Mouse (Mus musculus): ENCODE measurements around the gene Slc2a10. TPM values are rescaled to one million over a fixed set of nuclear protein-coding genes. Genes with fewer than 3 reads are reported as not detected.

Gene Slc2a10
- polyA plus RNA-seq, 1 experiment from 2014 or later = 0.34 TPM

DNA sequence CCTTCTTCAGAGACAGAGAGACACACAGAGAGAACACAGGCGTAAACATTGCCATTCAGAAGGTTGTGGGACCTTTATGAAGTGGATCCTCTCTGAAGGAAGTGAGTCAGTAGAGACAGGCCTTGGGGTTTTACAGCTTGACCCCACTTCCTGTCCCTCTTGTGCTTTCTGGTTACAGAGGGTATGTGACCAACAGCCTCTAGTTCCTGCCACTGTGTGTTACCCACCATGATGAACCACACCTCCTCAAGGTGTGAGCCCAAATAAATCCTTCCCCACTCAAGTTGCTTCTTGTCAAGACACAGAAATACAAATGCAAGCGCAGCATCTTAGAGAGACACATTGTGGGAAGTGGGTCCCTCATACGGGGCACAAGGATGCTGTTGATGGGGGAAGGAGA lies 37.4 kb downstream of the Slc2a10 start:
- Histone ChIP-seq H3K9me3 (ENCODE audit: low read length) (no peaks in the 10 kb centered on the region), H3K36me3 (replicated peaks; ENCODE audit: insufficient read depth, low read length) (no peaks in the 10 kb centered on the region), H3K27me3 (ENCODE audit: insufficient read depth, low read length) (no peaks in the 10 kb centered on the region), H3K4me3 (ENCODE audit: low read depth, low read length) (no peak overlapping the region), H3K4me1 (ENCODE audit: insufficient read depth) (no peaks in the 10 kb centered on the region), H3K4me2 (ENCODE audit: low read depth, low read length) (no peak overlapping the region), H3K9ac (replicated peaks) (no peak overlapping the region), H3K27ac (ENCODE audit: low read depth) (no peak overlapping the region)
- no peak for TF ChIP-seq CTCF (IDR thresholded peaks at IDR 0.05; ENCODE audit: low read depth)
- DNase-seq (no peak), ATAC-seq (no peak)
- WGBS (ENCODE audit: insufficient replicate concordance) = 68% methylated on average over 3 of the region's 3 CpGs

DNA sequence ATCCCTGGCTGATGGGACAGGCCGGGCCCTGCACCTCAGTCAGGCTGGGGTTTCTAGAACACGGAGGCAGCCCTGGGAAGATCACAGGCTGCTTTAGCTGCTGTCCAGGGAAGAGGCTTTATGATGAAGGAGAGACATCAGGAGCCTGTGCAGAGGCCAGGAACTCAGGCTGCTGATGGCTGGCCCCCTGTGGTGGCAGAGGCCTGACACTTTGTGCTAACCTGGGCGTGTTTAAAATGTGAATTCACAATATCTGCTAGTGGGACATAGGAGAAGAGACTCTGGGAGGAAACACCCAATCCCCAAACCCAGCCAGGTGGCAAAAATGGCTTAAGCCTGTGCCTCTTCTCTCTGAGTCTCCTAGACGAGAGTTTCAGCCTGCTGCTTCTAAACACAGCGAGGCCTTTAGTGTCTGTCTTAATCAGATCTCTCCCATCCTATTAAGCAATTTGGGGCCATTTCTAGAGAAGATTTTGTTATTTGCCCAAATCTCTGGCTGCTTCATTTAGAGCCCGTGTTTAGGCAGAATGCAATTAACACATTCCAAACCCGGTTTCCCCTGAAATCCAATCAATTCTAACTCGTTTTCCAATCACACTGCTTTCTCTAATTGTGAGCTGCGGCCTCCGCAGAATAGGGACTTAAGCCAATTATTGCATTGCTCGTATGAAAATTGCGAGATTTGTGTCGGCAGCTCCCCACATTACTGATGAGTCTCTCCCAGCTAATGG lies 39.5 kb downstream of the Slc2a10 start:
- DNase-seq (no peak), ATAC-seq (no peak)
- Histone ChIP-seq H3K4me2 (ENCODE audit: low read depth, low read length) (no peak overlapping the region), H3K4me3 (ENCODE audit: low read depth, low read length) (no peak overlapping the region), H3K4me1 (ENCODE audit: insufficient read depth) (no peaks in the 10 kb centered on the region), H3K36me3 (replicated peaks; ENCODE audit: insufficient read depth, low read length) (no peaks in the 10 kb centered on the region), H3K9me3 (ENCODE audit: low read length) (no peaks in the 10 kb centered on the region), H3K27ac (ENCODE audit: low read depth) (no peak overlapping the region), H3K9ac (replicated peaks) (no peak overlapping the region), H3K27me3 (ENCODE audit: insufficient read depth, low read length) (no peaks in the 10 kb centered on the region)
- TF ChIP-seq EP300 (IDR thresholded peaks at IDR 0.05; ENCODE audit: low read depth) (no peak), CTCF (IDR thresholded peaks at IDR 0.05; ENCODE audit: low read depth) (no peak)
- 70% methylated on average over 13 of the region's 13 CpGs for WGBS (ENCODE audit: insufficient replicate concordance)

DNA sequence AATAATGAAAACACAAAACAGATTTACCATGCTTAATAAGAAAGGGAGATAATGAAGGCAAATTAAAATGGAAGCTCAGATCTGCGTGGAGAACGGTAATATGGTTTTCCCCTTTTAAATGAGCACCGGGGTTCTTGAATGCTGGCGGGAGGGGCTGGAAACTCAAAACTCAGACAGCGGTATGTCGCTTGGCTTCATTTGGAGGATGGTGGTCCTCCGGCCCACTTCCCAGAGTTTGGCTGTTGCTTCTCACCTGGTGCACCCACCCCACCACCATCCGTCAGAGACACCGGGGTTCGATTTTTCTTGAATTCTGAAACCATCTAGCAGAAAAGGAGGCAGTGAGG lies 40.1 kb downstream of the Slc2a10 start:
- Histone ChIP-seq H3K4me1 (ENCODE audit: insufficient read depth) (no peaks in the 10 kb centered on the region), H3K27ac (ENCODE audit: low read depth) (no peak overlapping the region), H3K36me3 (replicated peaks; ENCODE audit: insufficient read depth, low read length) (no peaks in the 10 kb centered on the region), H3K4me2 (ENCODE audit: low read depth, low read length) (no peak overlapping the region), H3K4me3 (ENCODE audit: low read depth, low read length) (no peak overlapping the region), H3K9me3 (ENCODE audit: low read length) (no peaks in the 10 kb centered on the region), H3K27me3 (ENCODE audit: insufficient read depth, low read length) (no peaks in the 10 kb centered on the region), H3K9ac (replicated peaks) (no peak overlapping the region)
- 82% methylated on average over 10 of the region's 10 CpGs for WGBS (ENCODE audit: insufficient replicate concordance)
- TF ChIP-seq EP300 (IDR thresholded peaks at IDR 0.05; ENCODE audit: low read depth) (no peak), CTCF (IDR thresholded peaks at IDR 0.05; ENCODE audit: low read depth) (no peak)
- ATAC-seq (no peak), DNase-seq (no peak)

DNA sequence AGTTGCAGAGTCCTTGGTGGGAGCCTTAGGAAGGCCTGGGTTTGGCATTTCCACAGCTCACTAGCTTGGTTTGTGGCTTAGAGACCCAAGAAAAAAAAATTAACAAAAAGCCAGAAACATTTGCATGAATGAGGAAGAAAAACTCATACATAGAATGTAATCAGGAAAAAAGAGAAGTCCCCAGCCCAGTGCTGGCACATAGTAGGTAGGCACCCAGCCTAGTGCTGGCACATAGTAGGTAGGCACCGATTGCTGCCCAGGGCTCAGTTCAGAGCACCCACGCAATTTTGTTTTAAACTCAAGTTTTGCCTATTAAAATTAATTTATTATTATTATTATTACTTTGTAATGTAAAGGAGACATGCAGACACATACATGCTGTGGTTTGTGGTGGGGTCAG lies 42.1 kb downstream of the Slc2a10 start:
- Histone ChIP-seq H3K4me2 (ENCODE audit: low read depth, low read length) (no peak overlapping the region), H3K9me3 (ENCODE audit: low read length) (no peaks in the 10 kb centered on the region), H3K27ac (ENCODE audit: low read depth) (no peak overlapping the region), H3K4me1 (ENCODE audit: insufficient read depth) (no peaks in the 10 kb centered on the region), H3K27me3 (ENCODE audit: insufficient read depth, low read length) (no peaks in the 10 kb centered on the region), H3K9ac (replicated peaks) (no peak overlapping the region), H3K4me3 (ENCODE audit: low read depth, low read length) (no peak overlapping the region), H3K36me3 (replicated peaks; ENCODE audit: insufficient read depth, low read length) (no peaks in the 10 kb centered on the region)
- WGBS (ENCODE audit: insufficient replicate concordance) = 75% methylated on average over 2 of the region's 2 CpGs
- TF ChIP-seq EP300 (IDR thresholded peaks at IDR 0.05; ENCODE audit: low read depth) = no peak
- no peak for TF ChIP-seq CTCF (IDR thresholded peaks at IDR 0.05; ENCODE audit: low read depth)
- ATAC-seq = no peak
- DNase-seq = no peak

DNA sequence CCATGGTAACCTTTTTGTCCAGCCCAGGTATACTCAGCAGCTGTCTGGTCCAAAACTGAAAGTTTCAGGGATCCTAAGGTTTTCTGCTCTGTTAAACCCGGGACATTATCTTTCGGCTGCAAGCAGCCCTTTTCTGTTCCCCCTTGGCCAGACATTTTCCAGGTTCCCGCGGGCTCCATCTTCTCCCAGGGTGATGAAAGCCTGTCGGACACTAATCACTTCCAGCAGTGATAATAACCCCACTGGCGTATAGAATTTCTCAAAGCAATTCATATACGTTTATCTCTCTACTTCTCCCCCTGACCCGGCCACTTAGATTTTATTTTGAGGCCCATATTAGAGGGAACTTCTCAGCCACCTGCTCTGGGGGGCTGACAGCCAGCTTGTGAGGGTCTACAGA lies 42.8 kb downstream of the Slc2a10 start:
- no peak for DNase-seq
- no peaks in the 10 kb centered on the region for H3K9me3 ChIP-seq (ENCODE audit: low read length)
- no peaks in the 10 kb centered on the region for H3K27me3 ChIP-seq (ENCODE audit: insufficient read depth, low read length)
- no peak overlapping the region for H3K4me2 ChIP-seq (ENCODE audit: low read depth, low read length)
- no peaks in the 10 kb centered on the region for H3K4me1 ChIP-seq (ENCODE audit: insufficient read depth)
- H3K36me3 ChIP-seq (replicated peaks; ENCODE audit: insufficient read depth, low read length) = no peaks in the 10 kb centered on the region
- WGBS (ENCODE audit: insufficient replicate concordance) = 74% methylated on average over 8 of the region's 8 CpGs
- H3K4me3 ChIP-seq (ENCODE audit: low read depth, low read length) = no peak overlapping the region
- no peak for TF ChIP-seq CTCF (IDR thresholded peaks at IDR 0.05; ENCODE audit: low read depth)
- TF ChIP-seq EP300 (IDR thresholded peaks at IDR 0.05; ENCODE audit: low read depth) = no peak
- H3K27ac ChIP-seq (ENCODE audit: low read depth) = no peak overlapping the region
- no peak for ATAC-seq
- H3K9ac ChIP-seq (replicated peaks) = no peak overlapping the region

DNA sequence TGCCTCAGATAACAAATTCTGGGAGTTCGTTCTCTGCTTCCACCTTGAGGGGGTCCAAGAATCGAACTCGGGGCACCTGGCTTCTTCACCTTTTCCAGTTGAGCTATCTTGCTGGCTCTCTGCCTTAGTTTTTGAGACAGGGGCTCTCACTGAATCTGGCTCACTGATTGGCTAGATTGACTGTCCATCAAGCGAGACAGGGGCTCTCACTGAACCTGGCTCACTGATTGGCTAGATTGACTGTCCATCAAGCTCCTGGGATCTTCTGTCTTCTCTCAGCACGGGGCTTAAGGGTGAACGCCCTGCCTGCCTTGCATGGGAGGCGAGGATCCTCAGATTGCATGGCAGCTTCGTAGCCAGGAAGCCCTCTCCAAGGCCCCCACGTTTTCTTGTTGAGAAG lies 43.8 kb downstream of the Slc2a10 start:
- ATAC-seq = no peak
- Histone ChIP-seq H3K27ac (ENCODE audit: low read depth) (no peak overlapping the region), H3K4me3 (ENCODE audit: low read depth, low read length) (no peak overlapping the region), H3K4me1 (ENCODE audit: insufficient read depth) (no peaks in the 10 kb centered on the region), H3K27me3 (ENCODE audit: insufficient read depth, low read length) (no peaks in the 10 kb centered on the region), H3K36me3 (replicated peaks; ENCODE audit: insufficient read depth, low read length) (no peaks in the 10 kb centered on the region), H3K4me2 (ENCODE audit: low read depth, low read length) (no peak overlapping the region), H3K9ac (replicated peaks) (no peak overlapping the region), H3K9me3 (ENCODE audit: low read length) (no peaks in the 10 kb centered on the region)
- TF ChIP-seq CTCF (IDR thresholded peaks at IDR 0.05; ENCODE audit: low read depth) = no peak
- TF ChIP-seq EP300 (IDR thresholded peaks at IDR 0.05; ENCODE audit: low read depth) = no peak
- WGBS (ENCODE audit: insufficient replicate concordance) = 44% methylated on average over 9 of the region's 9 CpGs
- peak; percentile 23 for DNase-seq

DNA sequence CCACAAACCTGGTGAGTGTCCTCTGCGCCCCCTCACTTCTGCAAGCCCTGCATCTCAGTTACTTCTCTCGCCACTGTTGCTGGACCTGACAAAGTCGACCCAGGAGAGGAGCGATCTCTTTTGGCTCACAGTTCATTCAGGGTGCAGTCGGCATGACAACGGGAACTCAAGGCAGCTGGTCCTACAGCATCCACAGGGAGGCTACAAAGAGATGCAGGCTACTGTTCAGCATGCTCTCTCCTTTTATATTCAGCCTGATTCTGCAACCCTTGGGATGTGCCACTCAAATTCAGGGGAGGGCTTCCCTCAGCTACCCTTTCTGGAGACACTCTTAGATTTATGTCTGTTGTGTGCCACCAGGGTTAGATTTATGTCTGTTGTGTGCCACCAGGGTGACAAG lies 45.0 kb downstream of the Slc2a10 start:
- ATAC-seq (no peak), DNase-seq (no peak)
- WGBS (ENCODE audit: insufficient replicate concordance) = 69% methylated on average over 6 of the region's 6 CpGs
- Histone ChIP-seq H3K27me3 (ENCODE audit: insufficient read depth, low read length) (no peaks in the 10 kb centered on the region), H3K9me3 (ENCODE audit: low read length) (no peaks in the 10 kb centered on the region), H3K4me3 (ENCODE audit: low read depth, low read length) (no peak overlapping the region), H3K4me2 (ENCODE audit: low read depth, low read length) (no peak overlapping the region), H3K4me1 (ENCODE audit: insufficient read depth) (no peaks in the 10 kb centered on the region), H3K27ac (ENCODE audit: low read depth) (no peak overlapping the region), H3K36me3 (replicated peaks; ENCODE audit: insufficient read depth, low read length) (no peaks in the 10 kb centered on the region), H3K9ac (replicated peaks) (no peak overlapping the region)
- TF ChIP-seq CTCF (IDR thresholded peaks at IDR 0.05; ENCODE audit: low read depth) (no peak), EP300 (IDR thresholded peaks at IDR 0.05; ENCODE audit: low read depth) (no peak)

Measured in liver, postnatal 0 days (tissue).